Mouse (Mus musculus): ENCODE data around the gene Lingo3. TPM values are rescaled to one million over a fixed set of nuclear protein-coding genes. Genes with fewer than 3 reads are reported as not detected.

The Lingo3 gene
- total and polyA plus RNA-seq, 3 experiments: not detected

DNA sequence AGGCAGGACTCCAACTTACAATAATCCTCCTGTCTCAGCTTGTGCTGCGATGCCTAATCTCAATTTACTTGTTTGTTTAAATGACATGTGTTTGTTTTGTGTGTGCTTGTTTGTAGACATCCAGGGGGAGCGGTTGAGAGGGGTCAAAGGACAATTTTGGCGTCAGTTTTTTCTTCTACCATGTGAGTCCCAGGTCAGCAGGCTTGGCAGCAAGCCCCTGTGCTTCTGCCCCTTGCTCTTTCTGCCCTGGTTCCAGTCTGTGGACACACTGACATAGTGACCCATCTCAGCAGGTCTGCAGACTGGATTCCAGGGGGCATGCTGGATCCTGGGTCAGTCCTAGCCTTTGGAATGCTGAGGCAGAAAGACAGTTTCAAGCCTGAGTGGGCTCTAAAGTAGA, 24.4 kb downstream of the Lingo3 start:
- DNase-seq (ENCODE audit: low read depth, low spot score): no peak
- Histone ChIP-seq H3K9me3 (replicated peaks; ENCODE audit: insufficient read depth, low read length) (no peaks in the 10 kb centered on the region), H3K79me2 (ENCODE audit: control insufficient read depth, insufficient read depth, low read length, poor library complexity) (no peaks in the 10 kb centered on the region), H3K27me3 (ENCODE audit: control insufficient read depth in 1 of 2, insufficient read depth in 2 of 2, low read length in 2 of 2) (no peaks in the 10 kb centered on the region), H3K4me1 (ENCODE audit: control insufficient read depth in 1 of 2, insufficient read depth in 2 of 2, low read length in 2 of 2) (peaks cover 5 to 12% of the 10 kb centered on the region in 2 experiments), H3K9ac (ENCODE audit: control insufficient read depth, low read depth, low read length, poor library complexity, severe bottlenecking) (peak overlapping the region; percentile 38), H3K36me3 (ENCODE audit: control insufficient read depth in 1 of 2, insufficient read depth in 2 of 2, low read length in 2 of 2) (peaks cover 0 to 9% of the 10 kb centered on the region in 2 experiments; a peak in 1 of 4 replicates), H3K4me3 (ENCODE audit: control insufficient read depth in 1 of 2, insufficient read depth in 1 of 2, low read depth in 2 of 2, low read length in 2 of 2) (peak overlapping the region in 1 of 2 experiments; percentile 21; a peak in 1 of 4 replicates), H3K27ac (ENCODE audit: control insufficient read depth, low read depth, low read length) (peak overlapping the region; percentile 62)
- TF ChIP-seq MYC (IDR thresholded peaks at IDR 0.05; ENCODE audit: low read depth, low read length): 0 out of 2 replicates have a peak, but pooled peaks have one; percentile 5
- 0 out of 2 replicates have a peak, but pooled peaks have one; percentile 1 for TF ChIP-seq MEF2A (IDR thresholded peaks at IDR 0.05; ENCODE audit: extremely low read depth, insufficient replicate concordance, low read depth, low read length, poor library complexity, severe bottlenecking)
- TF ChIP-seq MAX (IDR thresholded peaks at IDR 0.05; ENCODE audit: low read length): no peak
- TF ChIP-seq EP300 (IDR thresholded peaks at IDR 0.05; ENCODE audit: low read depth in 1 of 2, low read length in 2 of 2): no peak
- no peak for TF ChIP-seq TCF12 (IDR thresholded peaks at IDR 0.05; ENCODE audit: low read depth, low read length)
- TF ChIP-seq KAT2A (conservative IDR thresholded peaks at IDR 0.05; ENCODE audit: low read depth, low read length): no peak

DNA sequence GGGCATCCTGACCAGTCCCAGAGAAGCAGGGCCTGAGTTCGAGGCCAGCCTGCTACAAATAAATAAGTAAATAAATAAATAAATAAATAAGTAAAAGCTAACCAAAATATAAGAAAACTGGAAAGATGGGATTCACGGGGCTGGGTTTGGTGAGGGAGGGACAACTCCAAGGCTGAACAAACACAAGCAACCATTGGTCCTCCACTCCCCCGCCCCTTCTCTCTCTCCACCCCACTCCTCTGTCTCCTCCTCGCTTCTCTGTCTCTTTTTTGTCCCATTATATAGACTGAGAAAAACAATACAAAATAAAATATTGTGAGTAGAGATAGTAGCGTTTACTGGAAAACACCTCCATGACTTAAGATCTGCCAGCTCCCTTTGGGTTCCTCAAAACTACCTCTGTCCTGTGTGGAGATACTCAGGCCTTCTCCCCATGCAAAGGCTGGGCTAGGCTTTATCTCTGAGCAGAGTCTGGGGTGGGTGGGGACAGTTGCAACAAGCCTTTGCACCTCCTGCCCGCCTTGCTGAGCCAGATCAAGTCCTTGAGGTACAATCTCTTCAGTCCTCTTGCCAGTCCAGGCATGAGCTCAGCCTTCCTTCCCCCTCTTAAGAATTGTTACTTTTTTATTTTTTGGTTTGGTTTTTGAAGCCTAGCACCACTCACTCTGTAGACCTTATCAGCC, 25.1 kb downstream of the Lingo3 start:
- DNase-seq (ENCODE audit: low read depth, low spot score): peak; percentile 95
- Histone ChIP-seq H3K4me3 (ENCODE audit: control insufficient read depth in 1 of 2, insufficient read depth in 1 of 2, low read depth in 2 of 2, low read length in 2 of 2) (peak overlapping the region in 1 of 2 experiments; percentile 21; a peak in 1 of 4 replicates), H3K27ac (ENCODE audit: control insufficient read depth, low read depth, low read length) (peak overlapping the region; percentile 62), H3K9ac (ENCODE audit: control insufficient read depth, low read depth, low read length, poor library complexity, severe bottlenecking) (peak overlapping the region; percentile 38), H3K79me2 (ENCODE audit: control insufficient read depth, insufficient read depth, low read length, poor library complexity) (no peaks in the 10 kb centered on the region), H3K9me3 (replicated peaks; ENCODE audit: insufficient read depth, low read length) (no peaks in the 10 kb centered on the region), H3K27me3 (ENCODE audit: control insufficient read depth in 1 of 2, insufficient read depth in 2 of 2, low read length in 2 of 2) (no peaks in the 10 kb centered on the region), H3K36me3 (ENCODE audit: control insufficient read depth in 1 of 2, insufficient read depth in 2 of 2, low read length in 2 of 2) (peaks cover 0 to 8% of the 10 kb centered on the region in 2 experiments; a peak in 1 of 4 replicates), H3K4me1 (ENCODE audit: control insufficient read depth in 1 of 2, insufficient read depth in 2 of 2, low read length in 2 of 2) (peaks cover 5 to 12% of the 10 kb centered on the region in 2 experiments)
- TF ChIP-seq TAL1 (IDR thresholded peaks at IDR 0.05; ENCODE audit: low read length) (peak; percentile 78), MAX (IDR thresholded peaks at IDR 0.05; ENCODE audit: low read length) (no peak), SMC3 (IDR thresholded peaks at IDR 0.05; ENCODE audit: low read depth, low read length) (no peak), MXI1 (IDR thresholded peaks at IDR 0.05; ENCODE audit: low read depth, low read length) (no peak), SIN3A (IDR thresholded peaks at IDR 0.05; ENCODE audit: low read length) (peak; percentile 72), ZNF384 (IDR thresholded peaks at IDR 0.05; ENCODE audit: low read depth, low read length) (no peak), MEF2A (IDR thresholded peaks at IDR 0.05; ENCODE audit: extremely low read depth, insufficient replicate concordance, low read depth, low read length, poor library complexity, severe bottlenecking) (0 out of 2 replicates have a peak, but pooled peaks have one; percentile 20), RCOR1 (IDR thresholded peaks at IDR 0.05; ENCODE audit: low read depth, low read length) (peak; percentile 12; the same call in 1 of the 2 replicates), BHLHE40 (IDR thresholded peaks at IDR 0.05; ENCODE audit: borderline replicate concordance, low read depth, low read length) (no peak), POLR2A (IDR thresholded peaks at IDR 0.05; ENCODE audit: control insufficient read depth in 1 of 2, insufficient read depth in 1 of 2, low read depth in 1 of 2, low read length in 2 of 2, poor library complexity in 1 of 2) (no peak), EP300 (IDR thresholded peaks at IDR 0.05; ENCODE audit: low read depth in 1 of 2, low read length in 2 of 2) (peak in 1 of 2 experiments; percentile 57; a peak in 3 of 4 replicates), TBP (IDR thresholded peaks at IDR 0.05; ENCODE audit: low read depth, low read length) (peak; percentile 94), POLR2AphosphoS5 (IDR thresholded peaks at IDR 0.05; ENCODE audit: borderline replicate concordance, low read depth, low read length) (no peak), UBTF (IDR thresholded peaks at IDR 0.05; ENCODE audit: borderline replicate concordance, insufficient read depth, low read depth, low read length) (peak; percentile 84; the same call in 1 of the 2 replicates), CHD1 (IDR thresholded peaks at IDR 0.05; ENCODE audit: low read depth, low read length) (no peak), ELF1 (IDR thresholded peaks at IDR 0.05; ENCODE audit: low read depth, low read length) (no peak), GABPA (IDR thresholded peaks at IDR 0.05; ENCODE audit: low read depth, low read length) (no peak), USF1 (IDR thresholded peaks at IDR 0.05; ENCODE audit: low read depth, low read length) (no peak), ETS1 (IDR thresholded peaks at IDR 0.05; ENCODE audit: low read depth, low read length) (no peak), POLR2AphosphoS2 (IDR thresholded peaks at IDR 0.05; ENCODE audit: low read length) (no peak), CTCF (IDR thresholded peaks at IDR 0.05 in 2 of 3, conservative IDR thresholded peaks at IDR 0.05 in 1 of 3; ENCODE audit: control insufficient read depth in 1 of 3, insufficient read depth in 1 of 3, low read depth in 2 of 3, low read length in 3 of 3, poor library complexity in 1 of 3, severe bottlenecking in 1 of 3) (no peak), ZC3H11A (IDR thresholded peaks at IDR 0.05; ENCODE audit: low read depth, low read length) (no peak), MYC (IDR thresholded peaks at IDR 0.05; ENCODE audit: low read depth, low read length) (0 out of 2 replicates have a peak, but pooled peaks have one; percentile 39), GATA1 (IDR thresholded peaks at IDR 0.05; ENCODE audit: low read depth, low read length) (peak; percentile 73), TCF12 (IDR thresholded peaks at IDR 0.05; ENCODE audit: low read depth, low read length) (peak; percentile 67), ZKSCAN1 (IDR thresholded peaks at IDR 0.05; ENCODE audit: low read depth, low read length) (no peak), ZMIZ1 (IDR thresholded peaks at IDR 0.05; ENCODE audit: low read depth, low read length) (no peak), KAT2A (conservative IDR thresholded peaks at IDR 0.05; ENCODE audit: low read depth, low read length) (no peak)

Data from MEL (cell line).